Mouse (Mus musculus) lung, adult 2 months (tissue): Measurements from ENCODE around the gene Mdm1.

Experiments
- CTCF ChIP-seq: fragments of 200-500 bp; IDR thresholded peaks from 2 replicates; pipeline ENCODE4 v1.5.1; 2011; ENCODE audit warnings: mild to moderate bottlenecking, low read length, control low read depth; ENCODE audit not compliant: insufficient read depth
- POLR2A ChIP-seq: fragments of 200-500 bp; IDR thresholded peaks from 2 replicates; pipeline ENCODE4 v1.6.1; 2011; ENCODE audit warnings: low read depth, mild to moderate bottlenecking, control low read depth, low read length, borderline replicate concordance; ENCODE audit errors: extremely low read depth

- TF ChIP-seq CTCF = no peak
- TF ChIP-seq POLR2A = no peak
These were observed 27.6 kb downstream of the Mdm1 start for GRCm38 (mm10) chr10:118169212-118169611.
